Mouse (Mus musculus) heart, embryonic 15.5 days (tissue): ENCODE data around the gene Kif13a. TPM values are rescaled to one million over a fixed set of nuclear protein-coding genes. Genes with fewer than 3 reads are reported as not detected.

Experiments
- ATAC-seq: fragments of 200-750 bp; cut with Nextera tagmentation; replicated peaks from 2 replicates; pipeline ENCODE4 v1.8.0; 2017; ENCODE audit warnings: low read depth, moderate TSS enrichment; ENCODE audit not compliant: insufficient number of reproducible peaks, insufficient read depth, low FRiP score
- H3K27ac ChIP-seq: fragments of 300-500 bp; sonication (generic); 2 replicates; pipeline ENCODE4 v1.5.1; 2015; ENCODE audit warnings: mild to moderate bottlenecking, inconsistent platforms
- H3K27me3 ChIP-seq: fragments of 300-500 bp; sonication (generic); 2 replicates; pipeline ENCODE4 v1.6.1; 2015; ENCODE audit warnings: inconsistent platforms
- H3K36me3 ChIP-seq: fragments of 300-500 bp; sonication (generic); 2 replicates; pipeline ENCODE4 v1.6.1; 2015; ENCODE audit warnings: mild to moderate bottlenecking, inconsistent platforms
- H3K4me1 ChIP-seq: fragments of 300-500 bp; sonication (generic); replicated peaks from 2 replicates; pipeline ENCODE4 v1.6.1; 2015; ENCODE audit warnings: inconsistent platforms
- H3K4me2 ChIP-seq: fragments of 300-500 bp; sonication (generic); 2 replicates; pipeline ENCODE4 v1.6.1; 2015; ENCODE audit warnings: inconsistent platforms, mild to moderate bottlenecking, moderate library complexity
- H3K4me3 ChIP-seq: fragments of 300-500 bp; sonication (generic); 2 replicates; pipeline ENCODE4 v1.5.1; 2015; ENCODE audit warnings: mild to moderate bottlenecking, inconsistent platforms
- H3K9ac ChIP-seq: fragments of 300-500 bp; sonication (generic); 2 replicates; pipeline ENCODE4 v1.6.1; 2015; ENCODE audit warnings: mild to moderate bottlenecking, inconsistent platforms
- H3K9me3 ChIP-seq: fragments of 300-500 bp; sonication (generic); replicated peaks from 2 replicates; pipeline ENCODE4 v1.6.1; 2016; ENCODE audit warnings: inconsistent platforms
- WGBS: fragments of 180-500 bp; shearing (Covaris S2); methylation state at CpG from one replicate; pipeline ENCODE4 v1.1.7; 2015; ENCODE audit warnings: mixed read lengths; 5-methylcytosine and 5-hydroxymethylcytosine counted together
- polyA plus RNA-seq: library from polyadenylated mRNA; unstranded; fragments of >200 nt; fragmentation: Nextera tagmentation; extraction: Ambion mirVana; gene quantifications from 2 replicates; pipeline ENCODE4 v1.2.1, GENCODE M21; 2015

Kif13a gene
- polyA plus RNA-seq, 1 experiment from 2014 or later, result 45.3 TPM

DNA sequence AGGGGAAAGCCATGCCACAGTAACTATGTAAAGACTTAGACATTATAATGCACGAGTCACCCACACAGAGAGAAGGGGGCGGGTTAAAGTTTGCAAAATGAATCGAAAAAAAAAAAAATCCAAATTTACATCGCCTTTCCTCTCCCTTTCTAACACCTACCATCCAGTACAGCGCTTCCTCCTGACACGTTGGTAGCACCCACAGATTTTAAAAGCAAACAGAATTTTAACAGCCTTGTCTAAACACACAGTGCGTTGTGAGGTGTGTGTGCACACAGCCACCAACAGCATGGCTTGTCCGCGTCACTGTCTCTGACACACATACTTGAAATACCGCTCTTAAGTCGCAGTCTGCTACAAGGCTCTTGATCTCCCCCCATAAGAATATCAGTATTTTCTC, 94.3 kb downstream of the Kif13a start:
- Histone ChIP-seq H3K4me1 (no peaks in the 10 kb centered on the region; the same call in none of the 2 replicates), H3K27ac (no peak overlapping the region), H3K9ac (no peak overlapping the region), H3K4me2 (no peak overlapping the region), H3K36me3 (peaks cover 24% of the 10 kb centered on the region), H3K27me3 (no peaks in the 10 kb centered on the region), H3K9me3 (no peaks in the 10 kb centered on the region; the same call in 1 of the 2 replicates), H3K4me3 (no peak overlapping the region)
- 83% methylated on average over 11 of the region's 11 CpGs for WGBS
- no peak for ATAC-seq

DNA sequence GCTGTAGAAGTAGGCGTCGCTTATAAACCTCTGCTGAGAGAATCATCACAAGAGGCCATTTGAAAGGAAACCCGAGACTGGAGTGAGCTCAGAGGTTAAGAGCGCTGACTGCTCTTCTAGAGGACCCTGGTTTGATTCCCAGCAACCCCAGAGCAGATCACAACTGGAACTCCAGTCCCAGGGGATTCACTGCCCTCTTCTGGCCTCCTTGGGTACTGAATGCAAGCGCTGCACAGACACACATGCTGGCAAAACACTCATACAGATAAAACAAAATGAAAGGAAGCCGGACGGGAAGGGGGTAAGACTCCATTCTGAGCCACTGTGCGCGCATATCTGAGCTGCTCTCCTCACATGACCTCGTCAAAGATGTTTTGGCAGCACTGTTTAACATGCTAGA, 94.9 kb downstream of the Kif13a start:
- H3K27me3 ChIP-seq, result no peaks in the 10 kb centered on the region
- ATAC-seq, result no peak
- H3K9me3 ChIP-seq, result no peaks in the 10 kb centered on the region; the same call in 1 of the 2 replicates
- no peak overlapping the region for H3K4me2 ChIP-seq
- H3K36me3 ChIP-seq, result peaks cover 30% of the 10 kb centered on the region
- H3K9ac ChIP-seq, result no peak overlapping the region
- no peak overlapping the region for H3K27ac ChIP-seq
- no peaks in the 10 kb centered on the region; the same call in none of the 2 replicates for H3K4me1 ChIP-seq
- H3K4me3 ChIP-seq, result no peak overlapping the region
- 88% methylated on average over 10 of the region's 10 CpGs for WGBS

DNA sequence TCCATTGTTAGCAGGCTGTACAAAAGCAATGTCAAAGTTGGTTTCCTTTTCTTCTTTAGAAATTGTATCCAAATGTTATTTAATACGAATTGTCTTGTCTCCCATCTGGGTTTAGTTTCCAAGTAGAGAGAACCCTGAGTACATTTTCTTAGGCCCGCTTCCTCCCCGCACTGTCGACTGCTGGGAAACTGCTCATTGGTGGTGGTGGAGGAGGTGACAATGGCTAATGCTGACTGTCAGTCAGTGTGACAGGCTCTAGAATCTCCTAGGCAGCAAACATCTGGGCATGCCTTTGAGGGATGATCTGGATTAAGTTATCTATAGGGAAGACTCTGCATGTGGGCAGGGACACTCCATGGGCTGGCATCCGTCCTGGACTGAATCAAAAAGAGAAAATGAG, 96.1 kb downstream of the Kif13a start:
- WGBS, result 81% methylated on average over 5 of the region's 5 CpGs

DNA sequence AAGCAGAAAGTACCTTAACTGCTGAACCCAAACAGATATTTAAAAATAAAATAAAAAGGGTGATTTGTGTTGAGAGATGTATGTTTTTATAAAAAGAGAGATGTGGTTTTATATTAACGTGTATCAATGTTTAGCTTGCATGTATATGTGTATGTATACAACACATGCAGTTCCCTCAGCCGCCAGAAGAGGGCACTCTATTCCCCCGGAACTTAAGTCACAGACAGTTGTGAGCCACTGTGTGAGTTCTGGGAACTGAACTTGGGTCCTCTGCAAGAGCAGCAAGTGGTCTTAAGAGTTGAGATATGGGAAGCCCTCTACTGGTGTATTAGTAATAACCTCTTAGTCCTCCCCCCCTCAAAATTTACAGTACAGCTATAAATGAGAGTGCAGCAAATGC, 96.7 kb downstream of the Kif13a start:
- no peaks in the 10 kb centered on the region for H3K27me3 ChIP-seq
- H3K4me2 ChIP-seq, result no peak overlapping the region
- no peak overlapping the region for H3K9ac ChIP-seq
- no peak overlapping the region for H3K4me3 ChIP-seq
- ATAC-seq, result no peak
- no peaks in the 10 kb centered on the region; the same call in 1 of the 2 replicates for H3K9me3 ChIP-seq
- H3K36me3 ChIP-seq, result peaks cover 48% of the 10 kb centered on the region
- 69% methylated on average over 3 of the region's 3 CpGs for WGBS
- no peak overlapping the region for H3K27ac ChIP-seq
- H3K4me1 ChIP-seq, result no peaks in the 10 kb centered on the region; the same call in 1 of the 2 replicates

More for the DNA sequence above, 96.1 kb downstream of the Kif13a start:
- no peaks in the 10 kb centered on the region; the same call in 1 of the 2 replicates for H3K9me3 ChIP-seq
- H3K27me3 ChIP-seq, result no peaks in the 10 kb centered on the region
- no peak overlapping the region for H3K4me3 ChIP-seq
- ATAC-seq, result no peak
- peaks cover 42% of the 10 kb centered on the region for H3K36me3 ChIP-seq
- no peak overlapping the region for H3K9ac ChIP-seq
- no peaks in the 10 kb centered on the region; the same call in none of the 2 replicates for H3K4me1 ChIP-seq
- no peak overlapping the region for H3K27ac ChIP-seq
- H3K4me2 ChIP-seq, result no peak overlapping the region

DNA sequence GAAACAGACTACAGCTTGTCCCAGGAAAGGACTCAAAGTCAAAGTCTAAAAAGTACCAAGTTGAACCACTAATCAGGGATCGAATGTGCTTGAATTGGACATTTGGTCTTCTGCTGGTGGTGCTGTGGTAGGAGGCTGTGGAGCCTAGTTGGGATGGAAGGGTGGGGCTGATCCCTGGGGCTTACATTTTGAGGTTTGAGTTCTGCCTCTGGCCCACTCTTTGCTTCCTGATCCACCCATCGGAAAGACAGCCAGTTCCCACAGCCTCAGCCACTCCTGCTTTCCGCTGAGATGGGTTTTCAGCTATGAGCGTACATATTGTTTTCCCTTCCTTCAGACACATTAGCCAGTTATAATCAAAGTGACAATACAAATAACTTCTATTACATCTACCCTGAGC, 106.4 kb downstream of the Kif13a start:
- no peak overlapping the region for H3K9ac ChIP-seq
- no peaks in the 10 kb centered on the region for H3K9me3 ChIP-seq
- H3K4me2 ChIP-seq, result no peak overlapping the region
- peaks cover 13% of the 10 kb centered on the region for H3K4me1 ChIP-seq
- H3K4me3 ChIP-seq, result no peak overlapping the region
- H3K27ac ChIP-seq, result no peak overlapping the region
- H3K36me3 ChIP-seq, result peaks cover 57% of the 10 kb centered on the region
- no peaks in the 10 kb centered on the region for H3K27me3 ChIP-seq
- ATAC-seq, result no peak
- WGBS, result 95% methylated on average over 4 of the region's 4 CpGs

DNA sequence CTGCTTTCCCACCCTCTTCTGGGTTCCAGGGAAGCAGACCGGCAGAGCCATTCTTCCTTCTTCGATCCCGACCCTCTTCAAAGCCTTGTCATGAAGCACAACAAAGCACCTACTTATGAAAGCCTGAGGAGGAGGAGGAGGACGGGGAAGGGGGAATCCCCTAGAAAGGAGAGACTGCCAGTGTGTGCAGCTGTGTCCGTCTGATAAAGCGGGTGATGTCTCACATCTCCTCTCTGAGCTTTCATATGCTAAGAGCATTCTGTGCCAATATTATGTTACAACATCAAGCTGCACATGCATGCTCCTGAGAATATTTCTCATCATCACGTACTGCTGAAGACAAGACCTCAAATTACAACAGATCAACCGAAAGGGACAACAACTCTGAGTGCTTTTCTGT, 107.5 kb downstream of the Kif13a start:
- H3K4me1 ChIP-seq, result peaks cover 13% of the 10 kb centered on the region
- WGBS, result 72% methylated on average over 8 of the region's 8 CpGs
- H3K36me3 ChIP-seq, result peaks cover 47% of the 10 kb centered on the region
- no peaks in the 10 kb centered on the region for H3K27me3 ChIP-seq
- H3K4me2 ChIP-seq, result no peak overlapping the region
- H3K4me3 ChIP-seq, result no peak overlapping the region
- H3K9me3 ChIP-seq, result no peaks in the 10 kb centered on the region
- ATAC-seq, result no peak
- no peak overlapping the region for H3K27ac ChIP-seq
- no peak overlapping the region for H3K9ac ChIP-seq

DNA sequence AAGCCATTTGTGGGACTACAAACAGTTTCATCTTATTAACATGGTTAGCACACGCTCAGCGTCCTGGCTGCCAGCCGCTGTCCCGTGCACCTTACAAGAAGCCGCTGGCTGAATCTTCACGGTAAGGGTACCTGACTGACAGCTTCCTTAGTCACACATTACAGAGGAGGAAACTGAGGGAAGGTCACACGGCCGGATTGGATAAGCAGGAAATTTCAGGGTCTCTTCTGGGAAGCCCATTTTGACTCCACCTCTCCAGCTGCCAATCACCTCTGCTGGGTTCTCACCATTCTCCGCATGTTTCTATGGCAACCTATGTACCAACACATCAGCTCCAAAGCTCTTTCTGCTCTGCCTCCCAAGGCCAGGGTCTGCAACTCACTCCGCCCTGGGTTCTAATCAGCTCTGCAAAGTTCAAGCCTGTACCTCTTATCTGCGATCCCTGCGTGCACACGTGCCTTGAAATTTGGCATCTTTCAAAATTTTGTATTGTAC, 109.9 kb downstream of the Kif13a start:
- peaks cover 38% of the 10 kb centered on the region; the same call in 1 of the 2 replicates for H3K36me3 ChIP-seq
- no peak for ATAC-seq
- WGBS, result 74% methylated on average over 13 of the region's 13 CpGs

DNA sequence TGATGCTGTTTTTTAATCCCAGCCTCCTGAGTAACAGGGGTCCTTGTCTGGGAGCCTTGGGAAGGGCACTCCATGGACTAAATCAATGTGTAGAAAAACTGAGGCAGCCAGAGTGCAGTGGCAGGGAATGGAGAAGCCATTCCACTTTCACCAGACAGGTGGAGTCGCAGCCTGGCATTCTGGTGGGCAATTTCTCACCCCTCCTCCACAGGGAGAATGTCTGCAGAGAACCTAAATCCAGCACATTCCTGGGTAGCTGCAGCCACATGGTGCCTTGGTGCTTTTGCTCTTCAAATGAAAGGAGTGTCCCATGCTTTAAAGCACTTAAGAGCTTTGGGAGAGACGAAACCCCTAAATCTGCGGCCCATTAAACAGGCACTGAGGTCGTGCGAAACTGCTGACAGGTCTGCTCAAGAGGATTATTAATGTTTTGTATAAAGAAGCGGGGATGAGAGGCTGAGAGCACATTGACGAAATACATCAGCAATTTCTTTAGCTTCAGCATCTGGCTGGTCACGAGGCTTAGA, 110.4 kb downstream of the Kif13a start:
- Histone ChIP-seq H3K4me2 (no peak overlapping the region), H3K9ac (no peak overlapping the region), H3K4me1 (peaks cover 13% of the 10 kb centered on the region), H3K27me3 (no peaks in the 10 kb centered on the region), H3K4me3 (no peak overlapping the region), H3K27ac (no peak overlapping the region), H3K9me3 (no peaks in the 10 kb centered on the region), H3K36me3 (peaks cover 35% of the 10 kb centered on the region; the same call in 1 of the 2 replicates)
- 59% methylated on average over 8 of the region's 8 CpGs for WGBS
- ATAC-seq, result no peak

More for the DNA sequence above, 109.9 kb downstream of the Kif13a start:
- H3K27me3 ChIP-seq, result no peaks in the 10 kb centered on the region
- H3K4me2 ChIP-seq, result no peak overlapping the region
- no peak overlapping the region for H3K9ac ChIP-seq
- no peak overlapping the region for H3K27ac ChIP-seq
- no peak overlapping the region for H3K4me3 ChIP-seq
- H3K9me3 ChIP-seq, result no peaks in the 10 kb centered on the region
- H3K4me1 ChIP-seq, result peaks cover 13% of the 10 kb centered on the region

DNA sequence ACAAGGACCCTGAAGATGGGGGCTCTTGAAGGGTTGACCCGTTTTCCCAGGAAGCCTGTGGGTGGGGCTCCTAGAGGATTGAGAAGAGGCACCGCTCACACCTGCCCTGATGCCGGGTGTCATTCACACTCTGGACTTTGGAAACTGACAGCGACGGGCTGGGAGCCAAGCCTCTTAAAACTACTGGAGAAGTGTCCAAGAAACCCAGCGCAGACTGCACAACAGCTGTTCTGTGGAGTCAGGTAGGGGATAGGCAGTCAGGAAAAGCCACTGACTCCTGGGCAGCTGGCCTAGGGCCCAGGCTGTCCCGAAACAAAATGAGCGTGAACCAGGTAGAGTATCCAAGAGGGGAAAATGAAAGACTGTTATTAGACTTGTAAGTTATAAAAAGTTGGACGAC, 111.3 kb downstream of the Kif13a start:
- Histone ChIP-seq H3K9ac (no peak overlapping the region), H3K4me2 (no peak overlapping the region), H3K27me3 (no peaks in the 10 kb centered on the region), H3K27ac (no peak overlapping the region), H3K36me3 (peaks cover 35% of the 10 kb centered on the region), H3K4me1 (peaks cover 13% of the 10 kb centered on the region), H3K4me3 (no peak overlapping the region), H3K9me3 (no peaks in the 10 kb centered on the region)
- 0 out of 2 replicates have a peak, but pooled peaks have one; percentile 53 for ATAC-seq
- WGBS, result 47% methylated on average over 9 of the region's 9 CpGs

DNA sequence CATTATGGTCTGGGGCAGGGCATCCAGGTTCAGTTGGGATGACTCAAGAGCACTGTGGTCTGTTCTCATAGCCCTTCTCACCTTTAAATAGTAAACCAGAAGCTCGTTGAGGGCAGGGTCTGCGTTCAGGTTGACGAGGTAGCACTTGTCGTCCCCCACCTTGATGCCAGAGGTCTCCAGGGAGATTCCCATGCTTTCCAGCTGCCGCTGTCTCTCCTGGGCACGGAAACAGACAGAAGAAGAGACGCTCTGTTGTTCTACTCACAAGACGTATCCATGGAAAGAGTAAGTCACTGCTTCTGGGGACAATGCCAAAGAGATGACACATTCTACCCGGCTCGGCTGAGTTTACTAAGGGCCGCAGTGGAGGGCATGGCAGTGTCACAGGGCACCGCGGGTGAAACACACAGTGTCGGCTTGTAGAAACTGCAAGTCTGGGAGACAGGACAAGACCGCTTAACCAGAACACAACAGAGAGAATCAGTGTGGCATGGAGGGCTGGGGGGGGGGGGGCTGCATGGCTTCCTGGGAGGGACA, 117.0 kb downstream of the Kif13a start:
- Histone ChIP-seq H3K4me3 (no peak overlapping the region), H3K36me3 (peaks cover 62% of the 10 kb centered on the region), H3K27ac (no peak overlapping the region), H3K4me2 (no peak overlapping the region), H3K4me1 (peaks cover 13% of the 10 kb centered on the region), H3K9ac (no peak overlapping the region), H3K9me3 (no peaks in the 10 kb centered on the region), H3K27me3 (no peaks in the 10 kb centered on the region)
- ATAC-seq, result peak; percentile 58
- 67% methylated on average over 15 of the region's 15 CpGs for WGBS

DNA sequence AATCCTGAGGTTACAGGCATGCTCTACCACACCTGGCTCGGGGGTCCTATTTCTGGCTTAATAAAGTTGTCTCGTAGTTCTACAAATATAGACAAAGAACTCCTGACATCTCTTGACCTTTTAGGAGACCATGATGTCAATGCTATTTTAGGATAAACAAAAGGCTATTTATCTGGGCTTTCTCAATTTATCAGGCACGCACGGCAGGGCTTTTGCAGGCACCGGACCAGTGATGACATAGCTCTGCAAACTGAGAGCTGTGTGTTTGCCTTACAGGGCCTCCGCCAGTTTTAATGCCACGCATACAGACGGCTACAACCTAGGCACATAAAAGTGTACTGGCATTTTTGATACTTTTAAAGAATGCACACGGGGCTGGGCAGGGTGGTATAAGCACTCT, 118.0 kb downstream of the Kif13a start:
- H3K4me3 ChIP-seq, result no peak overlapping the region
- H3K4me2 ChIP-seq, result no peak overlapping the region
- H3K9ac ChIP-seq, result no peak overlapping the region
- H3K9me3 ChIP-seq, result no peaks in the 10 kb centered on the region
- H3K4me1 ChIP-seq, result peaks cover 13% of the 10 kb centered on the region
- peaks cover 66% of the 10 kb centered on the region for H3K36me3 ChIP-seq
- WGBS, result 49% methylated on average over 9 of the region's 9 CpGs
- ATAC-seq, result no peak
- no peaks in the 10 kb centered on the region for H3K27me3 ChIP-seq
- H3K27ac ChIP-seq, result no peak overlapping the region

DNA sequence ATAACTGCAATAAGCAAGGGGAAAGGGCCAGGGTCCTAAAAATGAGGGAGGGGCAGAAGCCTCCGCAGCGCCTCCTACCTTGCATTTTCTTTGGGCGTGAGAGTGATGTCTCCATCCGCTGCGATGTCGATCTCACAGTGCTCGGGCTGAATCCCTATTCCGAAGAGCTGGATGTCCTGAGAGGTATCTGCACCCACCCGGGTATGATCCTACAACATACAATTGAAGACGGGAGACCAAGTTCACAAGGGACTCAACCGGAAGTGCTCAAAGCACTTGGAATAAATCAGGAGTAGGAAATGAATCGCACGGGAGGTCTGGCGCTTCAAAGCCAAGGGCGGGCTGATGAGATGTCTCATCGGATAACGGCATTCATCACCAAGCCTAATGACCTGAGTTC, 119.1 kb downstream of the Kif13a start:
- Histone ChIP-seq H3K4me2 (no peak overlapping the region), H3K4me1 (peaks cover 13% of the 10 kb centered on the region), H3K9ac (no peak overlapping the region), H3K27ac (no peak overlapping the region), H3K9me3 (no peaks in the 10 kb centered on the region), H3K4me3 (no peak overlapping the region), H3K27me3 (no peaks in the 10 kb centered on the region), H3K36me3 (peaks cover 61% of the 10 kb centered on the region)
- no peak for ATAC-seq
- WGBS, result 94% methylated on average over 17 of the region's 17 CpGs
